Mouse (Mus musculus): ENCODE measurements around the gene Brd4. TPM values are rescaled to one million over a fixed set of nuclear protein-coding genes. Genes with fewer than 3 reads are reported as not detected.

Gene Brd4
- 100 to 1,000 TPM; 118 to 125 TPM for total RNA-seq (2021)
- long read RNA-seq, experiment 1, partial matches to known transcripts = 8 of 16 reads
- long read RNA-seq, experiment 1, other reads (novel, unspliced or antisense) = 7 of 16 reads
- long read RNA-seq, experiment 2, partial matches to known transcripts = 9 of 19 reads
- long read RNA-seq, experiment 2, other reads (novel, unspliced or antisense) = 10 of 19 reads

DNA sequence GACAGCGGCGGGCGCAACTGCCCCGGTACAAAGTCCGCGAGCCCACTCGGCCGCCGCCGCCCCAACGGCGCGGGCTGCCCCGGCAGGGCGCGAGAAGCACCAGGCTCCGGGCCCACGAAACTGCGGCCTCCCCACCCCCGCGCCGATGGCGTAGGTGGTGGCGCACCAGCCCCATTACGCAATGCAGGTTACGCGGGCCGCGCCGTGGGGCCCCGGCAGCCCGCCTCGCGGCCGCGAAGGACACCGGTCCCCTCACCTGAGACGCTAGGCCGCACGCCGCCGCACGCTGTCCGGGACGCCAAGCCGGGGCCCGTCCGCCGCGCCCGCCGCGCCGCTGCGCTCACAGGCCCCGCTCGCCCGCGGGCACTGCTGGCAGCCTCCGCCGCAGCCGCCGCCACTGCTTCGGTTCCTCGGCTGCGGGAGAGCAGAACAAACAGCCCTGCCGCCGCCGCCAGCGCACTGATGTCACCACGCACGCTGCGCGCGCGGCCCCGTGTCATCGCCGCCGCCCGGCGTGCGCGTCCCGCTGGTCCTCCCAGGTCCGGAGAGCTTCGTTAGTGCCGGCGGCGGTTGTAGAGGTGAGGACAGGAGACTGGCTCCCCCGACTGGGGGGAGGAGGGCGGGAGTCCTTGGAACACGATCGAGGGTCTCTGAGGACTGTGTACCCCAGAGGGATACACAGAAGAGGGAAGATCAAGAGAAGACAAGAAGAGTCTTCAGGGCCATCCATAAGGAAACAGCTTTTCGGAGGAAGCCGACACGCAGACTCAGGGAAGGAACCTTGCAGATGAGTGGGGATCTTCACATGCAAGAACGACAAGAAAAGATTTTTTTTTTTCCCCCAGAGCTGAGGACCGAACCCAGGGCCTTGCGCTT, at the start of gene Brd4:
Gene Brd4 (minus strand): TSS at position 461 of the 876 bp plus-strand sequence.
- DNase-seq (ENCODE audit: low spot score in 2 of 2) = peak; percentile 91 to 92

DNA sequence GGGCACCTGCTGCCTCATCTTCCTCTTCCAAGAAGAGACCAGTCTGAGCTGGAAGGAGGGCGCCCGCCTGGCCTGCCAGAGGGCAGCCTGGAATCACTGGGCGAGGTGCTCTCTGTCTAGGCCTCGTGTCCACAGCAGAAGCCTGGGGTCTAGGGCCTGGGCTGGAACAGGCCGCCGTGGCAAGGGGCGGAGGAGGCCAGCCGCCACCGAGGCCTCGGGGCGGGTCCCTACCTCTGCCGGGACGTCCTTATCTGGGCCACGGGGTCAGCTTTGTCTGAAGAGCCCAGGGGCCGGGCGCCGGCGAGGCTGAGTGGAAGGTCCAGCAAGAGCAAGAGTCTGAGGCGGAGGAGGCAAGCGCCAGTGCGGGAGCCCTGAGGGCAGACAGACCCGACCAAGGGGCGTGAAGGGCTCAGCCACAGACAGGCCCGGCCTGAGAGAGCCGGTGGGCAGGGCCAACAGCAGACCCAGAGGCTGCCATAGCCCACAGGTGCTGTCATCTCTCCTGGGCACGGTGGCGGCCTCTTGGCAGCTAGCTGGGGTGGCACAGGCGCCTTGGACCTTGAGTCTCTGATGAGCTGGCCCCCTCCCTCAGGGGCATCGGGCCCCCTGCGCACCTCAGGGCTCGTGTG, 49.3 kb upstream of the Brd4 start:
- DNase-seq (ENCODE audit: low spot score in 2 of 2) = no peak

DNA sequence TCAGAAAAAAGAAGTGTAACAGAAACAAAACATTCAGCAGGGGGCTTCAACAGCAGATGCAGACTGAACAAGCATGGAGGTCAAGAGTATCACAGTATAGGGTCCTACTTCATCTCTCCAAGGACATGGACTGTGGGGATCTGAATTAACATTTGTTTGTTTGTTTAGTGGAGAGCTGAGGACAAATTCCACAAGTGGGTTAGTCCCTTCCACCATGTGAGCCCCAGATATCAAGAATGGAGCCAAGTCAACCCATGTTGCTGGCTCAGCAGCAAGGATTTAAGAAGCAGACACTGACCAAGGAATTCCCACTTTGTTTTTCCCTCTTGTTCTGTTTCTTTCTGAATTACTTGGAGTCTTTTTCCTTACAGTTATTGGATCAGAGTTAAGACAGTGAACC, 43.0 kb upstream of the Brd4 start:
- DNase-seq (ENCODE audit: low spot score in 2 of 2) = no peak

DNA sequence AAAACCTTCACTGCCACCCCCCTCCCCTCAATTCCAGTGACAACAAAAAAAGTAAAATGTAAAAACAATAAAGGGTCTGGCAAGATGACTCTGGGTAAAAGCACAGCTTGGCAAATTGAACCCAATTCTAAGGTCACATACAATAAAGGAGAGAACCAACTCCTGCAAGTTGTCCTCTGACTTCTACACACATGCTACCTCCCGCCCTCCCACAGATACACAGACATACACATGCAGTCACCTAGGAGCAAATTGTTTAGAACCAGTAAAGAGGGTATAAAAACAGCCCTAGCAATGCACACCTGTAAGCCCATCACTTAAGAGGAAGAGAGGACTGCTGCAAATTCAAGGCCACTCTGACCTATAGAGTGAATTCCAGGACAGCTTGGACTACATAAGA, 38.3 kb upstream of the Brd4 start:
- no peak for DNase-seq (ENCODE audit: low spot score in 2 of 2)

DNA sequence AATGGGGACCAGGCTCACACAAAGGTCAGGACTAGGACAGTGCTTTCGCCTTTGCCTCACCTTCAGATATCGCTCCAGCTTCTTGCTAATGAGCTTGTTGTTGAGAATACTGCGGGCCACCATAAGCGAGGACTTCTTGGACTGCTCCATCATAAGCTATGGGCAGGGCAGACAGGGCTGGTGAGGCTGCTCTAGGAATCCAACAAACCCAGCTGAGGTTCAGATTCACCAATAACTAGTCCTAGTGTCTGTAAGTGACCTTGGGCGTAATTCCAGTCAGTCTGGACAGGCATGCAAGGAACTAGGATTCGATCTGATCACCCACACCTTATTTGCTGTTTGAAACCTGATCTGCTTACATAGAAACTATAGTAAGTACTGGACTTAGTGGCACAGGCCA, 37.3 kb upstream of the Brd4 start:
- DNase-seq (ENCODE audit: low spot score in 2 of 2) = peak in 1 of 2 experiments; percentile 28

DNA sequence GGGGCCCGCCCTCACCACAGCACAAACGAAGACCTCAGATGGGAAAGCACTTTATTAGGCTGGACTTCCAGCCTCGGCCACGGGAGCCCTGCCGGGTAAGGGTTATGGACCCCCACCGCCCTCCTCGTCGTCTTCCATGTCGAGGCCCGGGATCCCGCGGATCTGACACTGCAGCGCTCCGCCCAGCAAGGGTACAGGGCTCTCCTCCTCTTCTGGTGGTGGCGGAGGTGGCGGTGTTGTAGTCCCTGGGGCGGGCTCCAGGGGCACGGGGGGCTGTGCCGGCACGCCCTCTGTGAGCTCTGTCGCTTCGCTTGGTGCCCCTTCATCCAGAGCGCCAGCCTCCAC, 36.8 kb upstream of the Brd4 start:
- DNase-seq (ENCODE audit: low spot score in 2 of 2) = no peak

DNA sequence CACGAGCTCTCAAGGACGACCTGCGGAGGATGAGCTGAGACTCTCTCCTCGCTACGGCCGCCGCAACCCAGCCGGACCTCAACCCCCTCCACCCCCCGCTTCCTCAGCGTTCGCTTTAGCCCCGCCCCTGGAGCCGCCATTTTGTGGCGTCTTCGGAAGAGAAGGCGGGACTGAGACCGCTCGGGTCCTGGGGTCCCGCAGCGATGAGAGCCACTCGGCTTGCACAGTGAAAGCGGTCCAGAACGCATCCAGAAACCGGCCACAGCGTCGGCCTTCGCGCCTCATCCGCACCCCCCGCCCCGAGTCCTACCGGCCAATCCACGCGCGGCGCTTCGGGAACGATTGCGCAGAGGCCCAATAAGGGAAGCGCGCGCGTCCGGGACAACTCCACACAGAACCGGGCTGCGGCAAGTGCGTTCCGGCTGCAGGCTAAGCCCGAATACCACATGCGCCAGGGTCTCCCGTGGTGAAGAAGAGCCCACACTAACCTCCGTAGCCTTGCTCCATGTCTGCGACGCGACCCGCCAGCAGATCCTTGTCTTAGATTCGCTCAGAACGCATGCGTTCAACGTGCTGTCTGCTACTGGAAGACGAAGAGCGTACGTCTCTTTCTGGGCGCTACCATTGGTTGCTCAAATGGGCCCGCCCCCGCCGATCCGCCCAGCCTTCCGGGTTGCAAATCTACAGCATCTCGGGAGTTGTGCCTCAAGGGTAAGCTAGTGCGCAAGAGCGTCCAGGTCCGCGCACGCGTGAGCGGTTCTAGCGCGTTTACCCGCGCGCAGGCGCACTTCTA, 36.3 kb upstream of the Brd4 start, which contains the start of gene Akap8:
Gene Akap8 (minus strand): TSS at position 642 of the 793 bp plus-strand sequence.
- DNase-seq (ENCODE audit: low spot score in 2 of 2) = peak; percentile 97 to 99

DNA sequence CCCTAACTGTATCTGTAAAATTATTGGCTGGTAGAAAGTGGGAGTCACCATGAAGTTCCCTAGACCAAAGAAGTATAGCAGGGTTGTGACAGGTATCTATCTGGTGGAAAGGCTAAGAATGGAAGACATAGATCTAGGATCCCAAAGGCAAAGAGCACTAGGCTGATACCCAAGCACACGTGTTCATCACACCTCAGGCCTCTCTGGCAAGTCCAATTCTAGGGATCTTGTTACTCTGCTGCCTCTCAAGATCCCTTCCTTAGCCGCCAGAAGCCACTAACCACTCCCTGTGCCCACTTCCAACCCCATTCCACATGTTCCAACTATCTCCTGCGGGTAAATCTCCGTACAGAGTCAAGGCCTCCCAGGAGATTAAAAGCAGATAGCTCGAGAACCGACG, 35.4 kb upstream of the Brd4 start:
- DNase-seq (ENCODE audit: low spot score in 2 of 2) = no peak

DNA sequence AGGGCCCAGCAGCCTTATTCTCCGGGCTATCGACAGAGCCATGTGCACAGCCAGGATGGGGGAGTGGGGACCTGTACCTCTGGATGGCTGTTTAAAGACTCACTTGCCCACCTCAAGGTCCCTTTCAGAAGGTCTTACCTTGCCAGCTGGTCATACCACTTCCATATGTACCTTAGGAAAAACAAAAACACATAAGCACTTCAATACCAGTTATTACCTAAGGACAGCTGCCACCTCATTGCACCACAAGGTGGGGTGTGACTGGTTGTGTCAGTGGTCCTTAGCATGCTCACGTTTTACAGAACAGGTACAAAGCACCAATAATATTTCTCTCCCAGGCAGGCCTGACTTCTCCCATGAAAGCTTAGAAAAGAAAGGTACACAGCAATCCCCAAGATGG, 33.2 kb upstream of the Brd4 start:
- no peak for DNase-seq (ENCODE audit: low spot score in 2 of 2)

DNA sequence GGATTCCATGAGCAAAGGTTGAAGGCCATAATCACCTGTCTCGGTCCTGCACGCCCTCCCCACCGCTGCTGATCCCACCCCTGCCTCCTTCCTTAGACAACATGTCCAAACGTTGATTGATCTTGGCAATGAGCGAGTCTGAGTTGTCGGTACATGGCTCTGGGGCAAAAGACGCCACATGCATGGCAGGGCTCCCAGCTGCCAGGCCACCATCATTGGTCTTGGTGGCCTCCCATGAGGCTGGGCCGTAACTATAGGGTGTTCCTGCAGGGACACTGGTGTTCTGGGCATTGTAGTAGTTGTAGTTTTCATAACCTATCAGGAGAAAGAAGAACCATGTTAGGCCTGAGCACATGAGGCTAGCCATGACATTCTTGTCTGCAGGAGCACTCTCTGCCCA, 32.5 kb upstream of the Brd4 start:
- DNase-seq (ENCODE audit: low spot score in 2 of 2) = no peak

DNA sequence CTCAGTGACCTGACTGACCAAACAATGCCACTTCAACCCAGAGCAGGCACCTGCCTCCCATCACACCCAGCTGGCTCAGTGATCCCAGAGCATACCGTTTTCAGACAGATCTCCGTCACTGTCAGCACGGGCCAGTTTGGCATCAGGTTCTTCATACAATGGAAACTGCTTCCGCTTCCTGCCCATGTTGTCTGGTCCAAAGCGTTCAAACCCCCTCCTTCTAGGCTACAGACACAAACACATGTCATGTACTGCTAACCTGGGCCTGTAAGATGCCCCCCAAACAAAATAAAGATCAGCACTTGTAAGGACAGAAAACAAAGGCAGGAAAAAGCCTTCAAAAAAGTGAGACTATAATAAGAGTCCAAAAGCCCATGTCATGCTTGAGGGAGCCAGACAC, 31.0 kb upstream of the Brd4 start:
- no peak for DNase-seq (ENCODE audit: low spot score in 2 of 2)

DNA sequence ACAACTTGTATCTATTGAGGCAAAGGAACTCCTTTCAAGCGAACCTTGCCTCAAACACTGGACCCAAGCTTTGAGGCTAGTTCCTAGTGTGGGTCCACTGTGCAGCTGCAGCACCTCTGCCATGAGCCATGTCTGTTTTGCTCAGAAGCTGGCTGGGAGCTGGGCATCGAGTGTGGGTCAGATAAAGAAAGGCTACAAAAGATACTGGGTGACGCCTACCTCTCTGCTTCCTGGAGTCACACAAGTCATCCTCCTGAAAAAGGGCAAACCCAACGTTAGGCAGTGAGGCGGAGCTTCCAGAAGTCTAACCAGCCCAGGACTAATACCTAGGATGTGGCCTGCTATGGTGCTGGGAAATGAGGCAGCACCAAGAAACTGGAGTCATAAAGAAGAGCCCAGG, 29.4 kb upstream of the Brd4 start:
- no peak for DNase-seq (ENCODE audit: low spot score in 2 of 2)

DNA sequence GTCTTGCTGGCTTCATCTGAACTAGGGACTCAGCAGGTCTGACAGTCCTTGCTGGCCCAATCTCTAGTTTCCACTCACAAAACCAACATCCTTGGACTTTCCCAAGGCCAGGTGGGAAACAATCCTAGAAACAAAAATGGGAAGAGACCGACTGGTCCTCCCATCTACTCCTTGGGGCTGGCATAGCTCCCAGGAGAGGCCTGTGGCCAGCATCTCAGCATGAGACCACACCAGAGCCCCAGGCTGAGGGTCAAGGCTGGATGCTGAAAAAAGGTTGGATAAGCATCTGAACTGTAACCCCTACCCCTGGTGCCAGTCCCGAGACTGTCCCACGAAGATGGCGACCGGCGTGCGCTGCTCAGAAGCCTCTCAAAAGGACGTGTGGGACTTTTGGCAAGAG, 28.3 kb upstream of the Brd4 start:
- DNase-seq (ENCODE audit: low spot score in 2 of 2) = no peak

DNA sequence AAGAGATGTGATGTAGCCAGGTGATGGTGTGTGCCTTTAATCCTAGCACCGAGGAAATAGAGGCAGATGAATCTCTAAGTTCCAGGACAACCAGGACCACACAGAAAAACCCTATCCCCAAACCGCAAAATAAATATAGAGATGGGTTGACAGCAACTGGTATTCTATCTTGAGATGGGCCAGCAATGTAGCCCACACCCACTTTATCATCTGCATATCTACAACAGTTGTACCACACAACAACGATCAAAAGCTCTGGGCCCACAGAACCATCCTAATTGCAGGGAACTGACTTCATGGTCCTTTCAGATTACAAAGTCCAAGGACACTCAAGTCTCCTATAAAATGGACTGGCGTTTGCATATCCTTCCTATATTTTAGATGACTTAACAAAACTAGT, 23.4 kb upstream of the Brd4 start:
- no peak for DNase-seq (ENCODE audit: low spot score in 2 of 2)

DNA sequence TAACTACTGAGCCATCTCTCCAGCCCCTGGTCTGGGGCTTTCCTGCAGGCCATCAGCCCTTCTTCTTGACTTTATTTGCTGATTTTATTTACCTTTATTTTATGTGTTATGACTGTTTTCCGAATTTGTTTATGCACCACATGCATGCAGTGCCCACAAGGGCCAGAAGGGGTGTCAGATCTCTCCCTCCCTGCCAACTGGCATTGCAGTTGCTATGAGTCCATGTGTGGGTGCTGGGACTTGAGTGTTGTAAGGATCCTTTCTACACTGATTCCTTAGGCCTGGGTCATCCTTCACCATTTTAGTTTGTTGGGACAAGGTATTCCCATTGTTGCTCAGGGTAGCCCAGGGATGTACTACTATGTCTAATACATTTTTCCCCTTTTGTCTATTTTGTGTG, 13.6 kb upstream of the Brd4 start:
- DNase-seq (ENCODE audit: low spot score in 2 of 2) = no peak

DNA sequence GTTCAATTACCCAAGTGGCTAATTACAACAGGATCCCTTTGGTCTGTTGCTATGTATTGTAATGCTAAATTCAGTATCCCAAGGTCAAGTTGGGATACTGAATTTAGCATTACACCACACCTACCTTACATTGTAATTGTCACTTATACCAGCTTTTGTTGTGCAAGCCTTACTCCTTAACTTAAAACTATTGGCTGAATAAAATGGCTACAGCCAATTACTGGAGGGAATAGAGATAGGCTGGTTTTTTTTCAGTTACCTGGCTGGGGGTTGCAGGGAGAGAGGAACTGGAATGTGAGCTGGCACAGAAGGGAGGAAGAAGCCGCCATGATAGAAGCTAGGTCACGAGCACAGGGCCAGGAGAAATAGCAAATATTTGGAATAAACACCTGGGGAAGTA, 11.4 kb upstream of the Brd4 start:
- DNase-seq (ENCODE audit: low spot score in 2 of 2) = no peak

DNA sequence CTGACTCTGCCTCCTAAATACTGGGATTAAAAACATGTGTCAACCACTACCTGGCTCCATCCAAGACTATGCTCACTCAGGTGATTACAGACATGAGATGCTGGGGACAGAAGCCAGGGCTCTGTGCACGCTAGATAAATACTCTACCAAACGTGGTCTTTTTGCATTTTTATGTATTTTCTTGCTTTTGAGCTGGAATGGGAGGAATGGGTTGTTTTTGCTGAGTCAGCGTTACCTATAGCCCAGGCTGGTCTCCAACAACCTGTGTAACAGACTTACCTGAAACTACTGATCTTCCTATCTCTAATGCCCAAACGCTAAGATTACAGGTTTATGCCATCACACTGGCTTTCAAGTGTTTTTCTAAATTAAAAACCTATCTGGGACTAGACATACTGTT, 10.6 kb upstream of the Brd4 start:
- DNase-seq (ENCODE audit: low spot score in 2 of 2) = no peak

DNA sequence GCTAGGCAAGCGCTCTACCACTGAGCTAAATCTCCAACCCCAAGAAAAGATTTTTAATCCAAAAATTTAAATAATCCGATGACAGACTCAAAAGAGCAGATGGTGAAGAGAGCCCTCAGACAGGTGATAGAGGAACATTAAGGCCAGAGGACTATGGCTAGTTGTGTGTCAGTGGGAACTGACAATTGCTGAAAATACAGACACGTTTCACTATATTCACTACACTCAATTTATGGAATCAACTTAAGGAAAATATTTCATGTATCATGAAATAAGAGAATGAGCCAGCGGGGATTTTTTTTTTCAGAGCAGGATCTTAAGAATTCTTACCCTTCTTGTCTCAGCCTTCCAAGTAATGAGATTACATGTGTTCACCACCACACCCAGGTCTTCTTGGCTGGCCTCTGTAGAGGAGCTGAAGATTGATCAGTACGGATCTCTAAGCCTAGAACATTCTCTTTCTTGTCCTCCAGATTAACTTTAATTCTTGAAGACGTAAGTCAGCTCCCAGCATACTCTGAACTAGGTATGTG, 682 bp upstream of the Brd4 start:
- no peak for DNase-seq (ENCODE audit: low spot score in 2 of 2)

DNA sequence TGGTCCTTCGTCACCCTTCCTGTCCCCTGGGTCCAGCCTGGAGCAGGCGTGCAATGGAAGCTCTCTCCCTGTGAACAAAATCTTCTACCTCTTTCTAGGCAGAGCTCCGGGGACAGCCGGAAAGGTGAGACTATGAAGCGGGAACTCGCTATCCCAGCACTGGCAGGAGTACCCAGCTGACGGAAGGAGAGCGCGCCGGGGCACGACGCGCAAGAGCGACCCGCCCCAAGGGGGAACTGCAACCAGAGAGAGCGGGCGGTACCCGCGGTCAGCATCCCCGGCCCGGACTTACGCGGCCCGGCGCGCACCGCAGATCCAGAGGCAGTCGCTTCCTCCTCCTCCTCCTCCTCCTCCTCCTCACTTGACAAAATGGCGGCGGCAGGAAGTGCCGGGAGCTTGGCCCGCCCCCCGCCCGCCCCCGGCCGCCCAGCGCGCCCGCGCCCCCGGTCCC, 726 bp downstream of the Brd4 start:
- peak; percentile 36 to 40 for DNase-seq (ENCODE audit: low spot score in 2 of 2)

DNA sequence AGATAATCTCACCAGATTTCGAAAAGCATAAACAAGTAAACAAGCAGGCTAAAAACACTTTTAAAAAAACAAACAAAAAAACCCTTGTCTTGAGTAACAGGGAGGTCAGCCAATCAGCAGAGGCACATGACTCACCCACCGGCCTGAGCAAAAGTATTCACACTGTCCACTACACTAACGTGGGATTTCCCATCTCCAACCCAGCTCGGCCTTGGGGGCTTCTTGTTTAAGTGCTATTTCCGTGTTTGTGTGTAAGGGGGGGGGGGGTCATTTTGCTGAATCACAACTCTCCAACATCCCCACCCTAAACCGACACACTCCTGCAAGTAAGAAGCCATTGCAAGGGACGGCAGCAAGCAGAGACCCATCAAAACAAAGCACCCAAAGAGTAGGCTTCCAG, 1.2 kb downstream of the Brd4 start:
- no peak for DNase-seq (ENCODE audit: low spot score in 2 of 2)

DNA sequence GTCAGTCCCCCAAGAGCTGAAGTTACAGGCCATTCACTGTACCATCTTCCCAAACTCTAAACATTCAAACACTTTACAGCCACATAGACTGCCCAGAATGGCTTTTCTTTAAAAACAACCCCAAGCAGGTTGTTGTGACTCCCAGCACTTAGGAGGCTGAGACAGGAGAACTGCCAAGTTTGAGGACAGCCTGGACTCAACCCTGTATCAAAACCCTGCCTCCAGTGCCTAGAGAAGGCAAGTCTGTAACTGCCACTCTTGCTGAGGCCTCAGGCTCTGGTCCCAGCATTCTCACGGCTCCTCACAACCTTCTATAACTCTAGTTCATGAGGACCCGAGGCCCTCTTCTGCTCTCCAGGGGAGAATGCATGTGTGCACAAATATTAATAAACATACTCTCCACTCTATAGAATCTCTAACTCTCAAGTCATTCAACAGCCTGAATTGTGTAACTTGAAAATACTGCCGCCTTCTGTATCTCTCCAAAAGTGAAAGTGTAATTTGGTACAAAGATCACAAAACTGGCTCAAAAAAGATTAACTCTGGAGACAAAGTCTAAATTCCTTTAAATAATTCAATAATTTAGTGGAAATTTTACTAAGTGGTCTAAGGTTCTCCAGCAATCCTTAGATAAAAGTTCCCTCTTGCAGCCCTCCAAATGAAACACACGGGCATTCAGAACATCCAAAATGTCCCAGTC, 2.8 kb downstream of the Brd4 start:
- no peak for DNase-seq (ENCODE audit: low spot score in 2 of 2)
